Mouse (Mus musculus): ENCODE data around the gene Gpr61. TPM values are rescaled to one million over a fixed set of nuclear protein-coding genes. Genes with fewer than 3 reads are reported as not detected.

Gpr61 gene
- polyA plus RNA-seq, 2 experiments from 2014 or later, result not detected

DNA sequence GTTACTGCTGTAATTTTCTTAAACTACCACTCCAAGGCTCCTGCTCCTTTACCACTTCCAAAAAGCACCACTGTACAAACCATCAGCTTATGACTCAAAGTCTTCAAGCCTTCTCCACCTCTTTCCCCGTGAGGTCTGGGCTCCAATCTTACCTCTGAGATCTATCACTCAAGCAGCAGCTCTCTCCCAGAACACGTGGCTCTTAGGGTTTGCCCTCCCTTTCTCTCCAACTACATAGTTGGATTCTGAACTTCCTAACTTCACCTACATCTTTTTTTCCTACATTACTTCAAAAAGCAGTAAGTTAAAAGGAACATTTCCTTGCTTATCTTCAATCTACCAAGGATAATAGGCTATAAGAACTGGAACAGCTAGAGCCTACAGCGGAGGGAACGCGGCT is 26.2 kb downstream of the Gpr61 start:
- no peak for ATAC-seq

DNA sequence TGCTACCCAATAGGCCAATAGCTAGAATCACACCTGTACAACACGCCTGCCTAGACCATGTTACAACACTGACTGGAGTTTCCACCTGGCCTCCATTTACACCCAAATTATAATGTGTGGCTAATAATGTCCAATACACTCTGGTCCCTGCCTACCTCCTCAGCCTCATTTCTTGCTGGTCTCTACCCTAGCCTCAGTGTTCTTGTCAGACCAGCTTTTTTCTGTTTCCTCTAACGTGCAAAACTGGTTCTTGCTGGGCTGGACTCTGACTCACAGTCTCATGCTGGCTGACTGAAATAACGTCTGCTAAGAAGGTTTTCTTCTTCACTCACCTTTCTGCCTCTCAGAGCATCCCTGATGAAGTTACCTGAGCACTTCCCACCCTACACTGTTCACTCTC is 28.4 kb downstream of the Gpr61 start:
- no peak for ATAC-seq

DNA sequence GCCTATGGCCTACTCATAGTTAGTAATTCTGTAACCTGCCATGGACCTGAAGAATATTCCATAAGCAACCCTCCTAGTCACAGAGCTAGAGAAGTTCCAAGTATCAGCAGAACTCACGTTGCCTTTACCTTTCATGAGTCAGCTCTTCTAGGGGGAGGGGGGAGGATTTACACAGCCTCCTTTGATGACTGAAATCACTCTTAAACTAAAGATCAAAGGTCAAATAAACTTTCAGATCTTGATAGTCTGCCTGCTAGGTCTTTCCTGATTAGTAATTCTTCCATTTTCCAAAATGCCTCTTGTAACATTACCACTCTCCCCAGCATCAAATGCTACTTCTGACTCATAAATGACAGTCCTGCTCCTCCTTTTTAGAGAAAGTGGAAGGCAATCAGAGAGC is 30.6 kb downstream of the Gpr61 start:
- peak; percentile 57 for ATAC-seq

DNA sequence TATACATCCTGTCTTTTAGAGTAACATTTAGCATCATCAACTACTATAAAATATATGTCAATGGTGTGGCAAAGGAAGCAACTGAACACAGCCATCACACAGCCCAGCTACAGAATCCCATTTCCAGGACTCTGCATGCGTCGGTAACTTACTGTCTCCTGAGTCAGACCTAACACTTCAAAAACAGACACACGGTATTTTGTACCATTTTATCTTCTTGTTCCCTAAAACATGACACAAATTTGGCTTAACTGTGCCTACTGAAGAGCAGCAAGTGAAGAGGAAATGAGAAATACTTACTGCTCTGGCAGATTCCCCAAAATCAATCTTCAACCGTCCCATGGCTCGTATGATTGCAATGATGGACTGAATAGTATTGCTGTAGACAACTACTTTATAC is 31.4 kb downstream of the Gpr61 start:
- ATAC-seq, result no peak

DNA sequence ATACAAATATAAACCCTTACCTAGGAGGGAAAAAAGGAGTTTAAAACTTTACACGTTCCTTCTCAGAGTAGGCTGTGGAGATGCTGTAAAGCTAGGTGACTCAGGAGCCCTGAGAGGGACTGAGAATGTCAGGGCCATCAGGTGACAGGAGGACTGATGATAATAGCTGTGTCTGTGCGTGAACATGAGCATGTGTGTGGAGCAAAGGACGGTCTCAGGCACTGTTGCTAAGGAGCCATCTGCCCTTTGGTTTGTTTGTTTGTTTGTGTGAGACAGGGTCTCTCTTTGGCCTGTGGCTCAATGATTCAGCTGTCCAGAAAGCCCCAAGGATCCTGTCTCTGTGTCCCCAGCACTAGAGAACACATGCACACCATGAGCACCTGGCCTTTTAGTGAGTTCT is 33.6 kb downstream of the Gpr61 start:
- ATAC-seq, result no peak

DNA sequence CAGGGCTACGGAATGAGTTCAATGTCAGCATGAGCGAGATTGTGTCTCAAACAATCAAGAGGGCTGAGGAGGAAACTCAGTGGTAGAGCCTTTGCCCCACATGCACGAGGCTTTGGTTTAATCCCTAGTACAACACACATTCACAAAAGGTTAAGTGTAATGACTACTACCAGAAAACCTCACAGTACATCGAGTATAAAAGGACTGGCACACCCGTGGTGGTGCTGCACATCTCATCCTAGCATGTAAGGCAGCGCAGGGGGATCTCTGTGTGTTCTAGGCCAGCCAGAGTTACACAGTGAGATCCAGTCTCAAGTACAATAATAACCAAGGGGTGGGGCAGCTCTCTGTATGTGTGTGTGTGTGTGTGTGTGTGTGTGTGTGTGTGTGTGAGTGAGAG is 37.2 kb downstream of the Gpr61 start:
- no peak for ATAC-seq

DNA sequence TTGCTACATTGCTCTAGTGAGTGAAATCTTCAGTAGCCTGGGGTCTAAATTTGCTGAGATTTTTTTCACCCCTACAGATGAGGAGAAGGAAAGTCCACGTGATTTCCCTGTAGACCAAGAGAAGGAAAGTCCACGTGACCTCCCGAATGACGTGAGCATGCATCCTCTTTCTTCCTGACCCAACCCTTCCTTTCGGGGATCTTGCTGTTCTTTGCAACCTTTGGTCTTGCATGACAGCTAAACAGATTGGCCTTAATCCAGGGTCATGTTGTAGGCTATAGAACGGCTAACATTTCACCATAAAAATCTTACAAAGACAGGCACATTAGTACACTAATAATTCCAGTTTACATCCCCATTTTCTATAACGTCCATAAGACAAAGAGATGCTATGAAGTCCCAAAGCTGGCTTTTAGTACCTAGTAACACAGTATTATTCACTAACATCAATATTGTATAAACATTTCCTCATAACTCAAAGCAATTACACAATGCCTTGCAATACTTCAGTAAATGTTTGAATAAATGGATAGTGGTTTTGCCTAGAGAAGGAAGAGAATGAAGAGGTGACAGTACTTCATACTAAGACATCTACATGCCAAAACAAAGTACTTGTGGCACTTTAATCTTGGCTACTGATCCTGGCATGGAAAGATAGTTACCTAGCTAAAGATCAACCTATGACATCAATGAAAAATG is 40.9 kb downstream of the Gpr61 start:
- no peak for ATAC-seq

DNA sequence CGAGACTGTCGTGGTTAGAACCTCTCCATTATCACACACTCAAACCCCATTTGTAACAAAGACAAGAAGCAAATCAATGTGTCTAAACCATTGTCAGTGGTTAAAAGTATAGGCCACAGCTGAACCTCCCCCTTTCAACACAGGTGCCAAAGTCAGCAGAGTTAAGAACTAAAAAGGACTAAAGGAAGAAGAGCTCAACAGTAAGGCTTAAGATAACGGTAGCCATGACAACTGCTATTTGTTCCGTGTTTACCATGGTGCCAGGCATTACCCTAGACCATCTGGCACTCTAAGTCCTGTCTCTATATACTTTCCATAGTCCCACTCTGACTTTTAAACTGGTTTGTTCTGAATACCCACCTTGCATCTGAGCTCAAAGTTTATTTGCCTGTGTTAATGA is 42.0 kb downstream of the Gpr61 start:
- no peak for ATAC-seq

DNA sequence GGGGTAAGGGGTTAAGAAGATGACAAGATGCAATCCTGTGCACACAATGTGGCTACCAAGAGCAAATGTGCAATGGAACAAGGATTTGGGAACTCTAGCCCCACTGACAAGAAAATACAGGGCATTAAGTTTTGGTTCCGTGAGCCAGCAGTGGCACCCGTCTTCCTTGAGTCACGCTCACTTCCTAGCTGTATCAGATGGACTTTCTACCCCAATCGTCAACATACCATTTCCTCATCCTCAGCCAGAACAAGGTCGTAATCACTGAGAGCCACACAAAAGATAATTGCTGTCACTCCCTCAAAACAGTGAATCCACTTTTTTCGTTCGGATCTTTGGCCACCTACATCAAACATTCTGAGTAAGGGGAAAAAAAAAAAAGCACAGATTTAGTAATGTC is 42.4 kb downstream of the Gpr61 start:
- no peak for ATAC-seq

DNA sequence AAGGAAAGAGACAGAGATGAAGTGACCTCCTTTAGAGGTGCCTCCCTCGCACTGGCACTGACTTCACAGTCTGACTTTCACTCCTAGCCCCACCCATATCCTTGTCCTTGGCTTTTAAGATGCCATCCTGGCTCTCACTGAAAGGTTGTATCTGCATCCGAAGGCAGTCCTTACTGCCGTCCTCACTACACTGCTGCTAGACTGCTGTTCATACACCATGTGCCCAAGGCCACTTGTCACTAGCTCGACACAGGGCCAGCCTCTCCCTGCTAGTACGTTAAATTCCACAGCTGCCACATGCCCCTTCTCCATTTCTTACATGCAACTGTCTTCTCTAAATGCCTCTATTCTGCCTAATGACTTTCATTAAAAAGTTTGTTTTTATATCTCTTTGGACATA is 43.4 kb downstream of the Gpr61 start:
- no peak for ATAC-seq

DNA sequence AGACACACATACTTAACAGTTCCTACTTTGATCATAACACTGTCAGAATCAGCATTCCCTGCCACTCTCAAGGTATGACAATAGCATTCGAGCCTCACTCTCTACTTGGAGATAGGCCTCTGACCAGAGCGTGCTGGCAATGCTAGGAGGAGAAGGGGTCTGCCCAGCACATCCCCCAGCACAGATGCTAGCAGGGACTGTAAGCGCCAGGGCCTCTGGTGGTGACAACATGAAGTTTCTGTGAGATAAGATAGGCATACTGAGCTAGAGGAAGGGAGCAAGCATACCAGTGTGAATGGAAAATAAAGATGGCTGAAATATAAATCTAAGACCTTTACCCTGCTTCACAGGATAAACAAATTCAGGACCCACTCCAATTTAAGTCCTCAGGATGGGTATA is 49.4 kb downstream of the Gpr61 start:
- ATAC-seq, result no peak

DNA sequence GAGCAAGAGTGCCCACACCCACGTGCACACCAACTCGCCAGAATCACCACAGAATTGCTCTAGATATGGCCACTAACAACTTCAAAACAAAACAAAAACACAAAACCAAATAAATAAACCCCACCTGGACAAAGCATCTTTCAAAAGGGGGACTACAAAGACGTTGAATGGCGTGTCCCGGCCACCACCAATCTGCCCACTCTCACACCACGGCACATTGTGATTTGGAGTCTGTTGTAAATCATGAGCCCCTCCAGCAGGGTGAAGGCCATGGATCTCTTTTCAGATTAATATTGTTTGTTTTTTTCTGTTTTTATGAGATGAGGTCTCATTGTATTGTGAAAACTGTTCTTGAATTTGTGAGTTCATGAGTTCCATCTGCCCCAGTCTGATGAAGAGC is 52.6 kb downstream of the Gpr61 start:
- ATAC-seq, result no peak

DNA sequence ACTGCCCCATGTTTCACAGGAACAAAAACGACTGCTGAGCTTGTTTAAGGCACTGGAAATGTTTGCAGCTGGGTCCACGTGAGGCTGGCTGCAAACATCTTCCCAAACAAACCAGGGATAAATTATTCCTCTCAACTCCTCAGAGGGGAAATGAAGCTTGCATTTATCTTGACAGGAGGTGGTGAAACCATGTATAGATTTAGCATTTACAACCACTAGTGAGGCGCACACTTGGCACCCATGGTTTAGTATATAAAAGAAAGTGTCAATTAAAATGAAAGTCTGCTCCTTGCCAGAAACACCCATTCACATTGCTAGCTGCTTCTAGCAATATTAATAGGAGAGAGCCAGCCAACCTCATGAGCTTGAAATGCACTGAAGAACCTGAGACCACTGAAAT is 53.1 kb downstream of the Gpr61 start:
- no peak for ATAC-seq

Other genes starting within 250 kb of the Gpr61 start
- gene Gstm7, start 223.1 kb downstream of the Gpr61 start, polyA plus RNA-seq (2017; shearing (Covaris generic)), result under 1 TPM in 1 of 2 experiments, not detected in 1; 0.94 TPM
- not detected for gene Gstm6, start 211.1 kb downstream of the Gpr61 start, polyA plus RNA-seq (2017; shearing (Covaris generic))
- gene Gstm3, start 185.6 kb downstream of the Gpr61 start, polyA plus RNA-seq (2017; shearing (Covaris generic)), result not detected
- not detected for gene Gstm2, start 168.4 kb downstream of the Gpr61 start, polyA plus RNA-seq (2017; shearing (Covaris generic))
- 1 to 10 TPM; 1.2 to 1.4 TPM for gene Gstm1, start 136.9 kb downstream of the Gpr61 start, polyA plus RNA-seq (2017; shearing (Covaris generic))
- 1 to 10 TPM; 3.2 to 3.4 TPM for gene Gstm4, start 110.0 kb downstream of the Gpr61 start, polyA plus RNA-seq (2017; shearing (Covaris generic))
- gene Ampd2, start 68.2 kb downstream of the Gpr61 start, polyA plus RNA-seq (2017; shearing (Covaris generic)), result 10 to 100 TPM; 13.6 to 21.6 TPM
- gene Gnat2, start 62.1 kb downstream of the Gpr61 start, polyA plus RNA-seq (2017; shearing (Covaris generic)), result not detected
- 100 to 1,000 TPM; 109 to 113 TPM for gene Gnai3, start 8.7 kb downstream of the Gpr61 start, polyA plus RNA-seq (2017; shearing (Covaris generic))
- under 1 TPM; 0.09 to 0.19 TPM for gene Amigo1, start 31.5 kb upstream of the Gpr61 start, polyA plus RNA-seq (2017; shearing (Covaris generic))
- gene Cyb561d1, start 46.3 kb upstream of the Gpr61 start, polyA plus RNA-seq (2017; shearing (Covaris generic)), result 1 to 10 TPM; 5.9 to 6.9 TPM
- gene Atxn7l2, start 56.1 kb upstream of the Gpr61 start, polyA plus RNA-seq (2017; shearing (Covaris generic)), result 1 to 10 TPM; 4.3 to 7.8 TPM
- gene Sypl2, start 71.8 kb upstream of the Gpr61 start, polyA plus RNA-seq (2017; shearing (Covaris generic)), result not detected
- 100 to 1,000 TPM; 196 to 245 TPM for gene Psma5, start 102.0 kb upstream of the Gpr61 start, polyA plus RNA-seq (2017; shearing (Covaris generic))
- under 1 TPM in 1 of 2 experiments, not detected in 1; 0.07 TPM for gene Sort1, start 129.2 kb upstream of the Gpr61 start, polyA plus RNA-seq (2017; shearing (Covaris generic))
- not detected for gene Mybphl, start 210.0 kb upstream of the Gpr61 start, polyA plus RNA-seq (2017; shearing (Covaris generic))
- gene Psrc1, start 229.0 kb upstream of the Gpr61 start, polyA plus RNA-seq (2017; shearing (Covaris generic)), result 10 to 100 TPM in 1 of 2 experiments, 1 to 10 TPM in 1; 7.8 to 10.3 TPM